Mouse (Mus musculus): ENCODE data around the gene Tas2r104.

Gene Tas2r104

DNA sequence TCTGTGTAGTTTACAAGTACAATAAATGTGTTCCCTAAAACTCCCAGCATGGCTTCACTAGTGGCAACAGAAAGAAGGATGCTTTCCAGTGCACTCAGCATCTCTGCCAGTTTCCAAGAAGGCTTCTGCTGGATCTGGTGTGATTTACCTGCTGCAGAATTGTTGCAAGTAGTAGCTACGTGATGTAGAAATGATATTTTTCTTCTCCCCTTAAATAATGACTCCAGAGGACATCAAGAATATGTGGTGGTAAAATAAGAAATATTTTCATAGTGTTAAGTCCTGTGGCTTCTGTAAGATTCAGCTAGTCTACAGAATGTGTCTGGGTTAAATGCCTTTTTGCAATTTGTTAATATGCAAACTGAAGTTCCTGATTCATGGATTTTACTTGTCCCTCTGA, at the start of gene Tas2r104:
TSS of gene Tas2r104 (minus strand) at position 101 of the 400 bp plus-strand sequence.
- DNase-seq (ENCODE audit: low read depth, low spot score): no peak

DNA sequence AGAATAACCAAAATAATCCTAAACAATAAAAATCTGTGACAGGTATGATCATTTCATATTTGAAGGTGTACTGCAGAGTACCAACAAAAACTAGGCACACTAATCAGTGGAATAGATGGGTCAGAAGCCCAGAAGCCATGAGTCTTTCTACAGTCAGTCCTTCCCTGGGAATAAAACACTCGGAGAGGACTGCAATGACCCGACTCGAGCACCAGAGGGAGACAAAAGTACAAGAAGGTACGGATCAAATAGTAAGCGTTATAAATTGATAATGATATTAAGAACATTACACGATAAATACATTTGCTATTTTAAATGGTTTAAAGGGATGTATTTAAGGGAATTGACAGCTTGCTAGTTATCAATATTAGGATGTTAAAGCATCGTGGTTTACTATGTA, 27.3 kb upstream of the Tas2r104 start:
- peak; percentile 59 for DNase-seq (ENCODE audit: low read depth, low spot score)

DNA sequence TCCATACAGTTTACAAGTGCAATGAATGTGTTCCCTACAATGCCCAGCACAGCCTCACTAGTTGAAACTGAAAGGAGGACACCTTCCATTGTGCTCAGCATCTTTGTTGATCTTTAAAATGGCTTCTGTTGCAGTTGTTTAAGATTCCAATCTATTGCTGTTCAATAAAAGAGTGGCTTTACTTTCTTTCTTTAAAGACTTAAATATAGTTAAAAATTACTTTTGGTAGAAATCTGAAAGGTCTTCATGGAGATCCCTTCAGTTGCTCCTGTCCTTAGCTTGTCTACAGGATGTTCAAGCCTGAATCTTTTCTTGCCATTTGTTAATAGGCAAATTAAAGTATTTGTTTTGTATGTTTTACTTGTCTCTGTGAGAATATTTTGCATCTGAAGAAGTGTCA, 4.4 kb upstream of the Tas2r104 start, which contains the start of gene Tas2r114:
TSS of gene Tas2r114 (minus strand) at position 101 of the 400 bp plus-strand sequence.
- no peak for DNase-seq (ENCODE audit: low read depth, low spot score)

GRCm38 (mm10) chr6:131687395-131687794, 1.9 kb upstream of the Tas2r104 start, which contains the start of gene Tas2r105:
Gene Tas2r105, minus strand, starts transcription at chr6:131687495.
- DNase-seq (ENCODE audit: low read depth, low spot score): no peak

DNA sequence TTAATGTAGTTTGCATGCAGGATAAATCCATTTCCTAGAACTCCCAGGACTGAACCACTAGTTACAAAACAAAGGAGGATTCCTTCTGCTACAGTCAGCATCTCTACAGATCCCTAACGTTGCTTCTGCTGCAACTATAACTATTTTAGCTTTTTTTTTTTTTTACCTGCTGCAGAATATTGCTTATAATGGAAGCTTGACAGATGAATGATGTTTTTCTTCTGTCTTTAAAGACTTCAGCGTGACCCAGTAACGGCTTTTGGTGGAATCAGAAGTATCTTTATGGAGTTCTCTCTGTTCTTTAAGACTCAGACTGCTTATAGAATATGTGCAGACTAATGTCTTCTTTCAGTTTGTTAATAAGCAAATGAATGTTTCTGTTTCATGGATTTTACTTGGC, 6.8 kb downstream of the Tas2r104 start, which contains the start of gene Tas2r106:
TSS of gene Tas2r106 (minus strand) at position 101 of the 400 bp plus-strand sequence.
- DNase-seq (ENCODE audit: low read depth, low spot score): no peak

- DNase-seq (ENCODE audit: low read depth, low spot score): no peak
Observed at GRCm38 (mm10) chr6:131660049-131660448, 25.5 kb downstream of the Tas2r104 start, which contains the start of gene Tas2r107. Gene Tas2r107, minus strand, starts transcription at chr6:131660149.
